Mouse (Mus musculus) neural tube, embryonic 15.5 days (tissue): ENCODE measurements around the gene Rab8a. TPM values are rescaled to one million over a fixed set of nuclear protein-coding genes. Genes with fewer than 3 reads are reported as not detected.

ENCODE experiments used
- ATAC-seq: fragments of 200-750 bp; cut with Nextera tagmentation; 2 replicates; pipeline ENCODE4 v1.8.0; 2017; ENCODE audit warnings: mild to moderate bottlenecking, moderate TSS enrichment, moderate library complexity; ENCODE audit not compliant: low FRiP score
- H3K27ac ChIP-seq: fragments of 300-500 bp; sonication (generic); replicated peaks from 2 replicates; pipeline ENCODE4 v1.5.1; 2015; ENCODE audit warnings: mild to moderate bottlenecking, inconsistent platforms
- H3K27me3 ChIP-seq: fragments of 300-500 bp; sonication (generic); replicated peaks from 2 replicates; pipeline ENCODE4 v1.6.1; 2015; ENCODE audit warnings: inconsistent platforms
- H3K36me3 ChIP-seq: fragments of 300-500 bp; sonication (generic); 2 replicates; pipeline ENCODE4 v1.6.1; 2015; ENCODE audit warnings: inconsistent platforms
- H3K4me1 ChIP-seq: fragments of 300-500 bp; sonication (generic); 2 replicates; pipeline ENCODE4 v1.6.1; 2015; ENCODE audit warnings: inconsistent platforms
- H3K4me2 ChIP-seq: fragments of 300-500 bp; sonication (generic); 2 replicates; pipeline ENCODE4 v1.6.1; 2015; ENCODE audit warnings: inconsistent platforms, mild to moderate bottlenecking, moderate library complexity
- H3K4me3 ChIP-seq: fragments of 300-500 bp; sonication (generic); replicated peaks from 2 replicates; pipeline ENCODE4 v1.5.1; 2015; ENCODE audit warnings: mild to moderate bottlenecking, inconsistent platforms
- H3K9ac ChIP-seq: fragments of 300-500 bp; sonication (generic); replicated peaks from 2 replicates; pipeline ENCODE4 v1.6.1; 2015; ENCODE audit warnings: mild to moderate bottlenecking, inconsistent platforms
- H3K9me3 ChIP-seq: fragments of 300-500 bp; sonication (generic); replicated peaks from 2 replicates; pipeline ENCODE4 v1.6.1; 2016; ENCODE audit warnings: inconsistent platforms
- WGBS: fragments of 180-500 bp; shearing (Covaris S2); methylation state at CpG from one replicate; pipeline ENCODE4 v1.1.7; 2015; ENCODE audit warnings: mixed read lengths; 5-methylcytosine and 5-hydroxymethylcytosine counted together
- polyA plus RNA-seq: library from polyadenylated mRNA; unstranded; fragments of >200 nt; fragmentation: Nextera tagmentation; extraction: Ambion mirVana; gene quantifications from 2 replicates; pipeline ENCODE4 v1.2.1, GENCODE M21; 2015

Gene Rab8a
- polyA plus RNA-seq, 1 experiment from 2014 or later: 76.7 TPM

DNA sequence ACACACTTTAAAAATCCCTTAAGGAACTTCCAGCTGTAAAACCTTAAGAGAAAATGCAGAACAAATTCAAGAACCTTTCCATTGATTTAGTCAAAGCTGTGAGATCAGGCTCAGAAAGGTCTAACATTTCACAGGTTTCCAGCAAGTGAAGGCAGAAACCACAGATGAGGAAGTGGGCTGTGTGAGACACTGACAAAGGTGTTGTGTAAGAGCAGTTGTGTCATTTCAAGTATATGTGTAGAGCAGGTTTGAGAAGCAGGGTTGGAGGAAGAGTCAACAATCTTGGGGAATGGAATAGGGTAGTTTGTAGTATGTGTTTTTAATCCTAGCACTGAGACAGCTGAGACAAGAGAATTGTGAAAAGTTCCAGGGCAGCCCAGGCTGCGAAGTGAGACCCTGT lies 54.9 kb downstream of the Rab8a start:
- ATAC-seq: no peak
- Histone ChIP-seq H3K4me3 (no peak overlapping the region), H3K9me3 (no peaks in the 10 kb centered on the region), H3K36me3 (no peaks in the 10 kb centered on the region), H3K27me3 (peaks cover 29% of the 10 kb centered on the region), H3K4me1 (peaks cover 8% of the 10 kb centered on the region), H3K9ac (0 out of 2 replicates have a peak overlapping the region, but pooled peaks have one; percentile 7), H3K4me2 (no peak overlapping the region), H3K27ac (no peak overlapping the region)
- WGBS: 43% methylated on average over 1 of the region's 1 CpGs

DNA sequence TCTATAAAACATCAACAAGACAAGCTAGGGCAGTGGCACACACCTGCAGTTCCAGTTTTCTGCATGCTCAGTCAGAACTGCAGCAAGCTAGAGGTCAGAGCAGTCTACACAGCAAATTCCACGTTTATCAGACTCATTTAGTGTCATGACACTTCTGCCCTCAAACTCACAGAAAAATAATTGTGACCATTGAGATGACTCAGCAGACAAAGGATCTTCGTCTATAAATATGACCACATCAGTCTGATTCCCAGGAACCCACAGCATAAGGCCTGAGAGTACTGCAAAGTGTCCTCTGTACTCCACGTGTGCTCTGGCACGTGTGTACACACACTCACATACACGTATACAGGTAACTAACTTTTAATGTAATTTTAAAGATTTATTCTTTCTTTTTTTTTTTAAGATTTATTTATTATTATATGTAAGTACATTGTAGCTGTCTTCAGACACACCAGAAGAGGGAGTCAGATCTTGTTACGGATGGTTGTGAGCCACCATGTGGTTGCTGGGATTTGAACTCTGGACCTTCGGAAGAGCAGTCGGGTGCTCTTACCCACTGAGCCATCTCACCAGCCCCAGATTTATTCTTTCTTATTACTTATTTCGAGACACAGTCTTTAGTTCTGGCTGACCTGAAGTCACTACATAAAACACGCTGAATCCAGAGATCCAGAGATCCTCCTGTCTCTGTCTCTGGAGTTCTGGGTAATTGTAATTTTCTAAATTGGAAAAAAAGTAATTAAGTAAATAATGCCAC lies 58.0 kb downstream of the Rab8a start:
- H3K27ac ChIP-seq: peak overlapping the region; percentile 68
- H3K4me2 ChIP-seq: peak overlapping the region; percentile 63
- peaks cover 29% of the 10 kb centered on the region for H3K27me3 ChIP-seq
- peak overlapping the region; percentile 84 for H3K4me3 ChIP-seq
- peaks cover 17% of the 10 kb centered on the region for H3K4me1 ChIP-seq
- H3K9ac ChIP-seq: no peak overlapping the region
- peaks cover 25% of the 10 kb centered on the region for H3K36me3 ChIP-seq
- no peaks in the 10 kb centered on the region for H3K9me3 ChIP-seq
- WGBS: 80% methylated on average over 10 of the region's 10 CpGs
- ATAC-seq: peak; percentile 26; the same call in 1 of the 2 replicates

DNA sequence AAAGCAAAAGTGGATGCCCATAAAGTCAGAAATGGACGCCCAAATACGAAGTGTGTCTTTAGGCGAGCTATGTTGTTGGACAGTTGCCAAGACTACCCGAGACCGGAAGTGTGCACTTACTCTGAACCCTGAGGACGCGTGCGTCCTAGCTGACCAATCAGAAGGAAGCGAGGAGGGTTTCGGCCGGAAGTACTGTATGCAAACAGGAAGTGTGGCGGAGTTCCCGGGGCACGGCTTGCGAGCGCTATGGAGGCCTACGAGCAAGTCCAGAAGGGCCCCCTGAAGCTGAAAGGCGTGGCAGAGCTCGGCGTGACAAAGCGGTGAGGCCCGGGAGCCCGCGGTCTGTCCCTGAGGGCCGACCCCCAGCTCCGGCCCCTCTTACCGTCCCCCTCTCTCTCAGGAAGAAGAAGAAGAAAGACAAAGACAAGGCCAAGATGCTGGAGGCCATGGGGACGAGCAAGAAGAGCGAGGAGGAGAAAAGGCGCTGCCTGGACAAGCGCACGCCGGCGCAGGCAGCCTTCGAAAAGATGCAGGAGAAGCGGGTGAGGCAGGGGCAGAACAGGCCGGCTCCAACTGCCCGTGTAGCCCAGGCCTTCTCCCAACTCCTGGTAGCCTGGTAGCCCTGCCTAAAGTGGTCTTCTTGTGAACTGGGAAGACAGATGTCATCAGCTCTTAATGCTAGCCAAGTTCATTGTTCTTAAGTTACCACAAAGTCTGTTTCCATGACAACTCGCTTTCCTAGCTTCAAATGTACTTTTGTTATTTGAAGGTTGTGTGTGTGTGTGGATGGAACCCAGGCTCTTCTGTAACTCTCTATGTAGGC lies 58.8 kb downstream of the Rab8a start, which contains the start of gene Fam32a:
Gene Fam32a (plus strand): TSS at position 190 of the 823 bp plus-strand sequence.
- Histone ChIP-seq H3K27ac (peak within 1 kb of the TSS; percentile 78), H3K36me3 (peaks cover 28% of the 10 kb centered on the region), H3K4me1 (peaks cover 17% of the 10 kb centered on the region), H3K27me3 (peaks cover 25% of the 10 kb centered on the region), H3K4me2 (peak within 1 kb of the TSS; percentile 63), H3K4me3 (peak within 1 kb of the TSS; percentile 84), H3K9ac (peak within 1 kb of the TSS; percentile 72), H3K9me3 (no peaks in the 10 kb centered on the region)
- peak; percentile 98 for ATAC-seq
- 18% methylated on average over 39 of the region's 39 CpGs for WGBS

DNA sequence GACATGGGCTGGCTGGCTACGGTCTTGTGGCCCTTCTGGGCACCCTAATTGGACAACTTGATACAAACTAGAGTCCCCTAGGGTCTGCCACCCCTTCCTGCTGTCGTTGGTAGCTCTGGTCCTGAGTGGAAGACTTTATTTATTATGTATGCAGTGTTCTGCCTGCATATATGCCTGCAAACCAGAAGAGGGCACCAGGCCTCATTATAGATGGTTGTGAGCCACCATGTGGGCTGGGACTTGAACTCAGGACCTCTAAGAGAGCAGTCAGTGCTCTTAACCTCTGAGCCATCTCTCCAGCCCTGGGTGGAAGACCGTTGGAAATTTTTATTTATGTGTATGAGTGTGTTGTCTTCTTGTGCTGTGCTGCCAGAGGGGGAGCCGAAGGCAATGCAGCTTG lies 59.8 kb downstream of the Rab8a start:
- Histone ChIP-seq H3K27me3 (peaks cover 17% of the 10 kb centered on the region), H3K9me3 (no peaks in the 10 kb centered on the region), H3K9ac (no peak overlapping the region), H3K4me2 (peak overlapping the region; percentile 63), H3K4me1 (peaks cover 17% of the 10 kb centered on the region), H3K4me3 (peak overlapping the region; percentile 84), H3K27ac (no peak overlapping the region), H3K36me3 (peaks cover 28% of the 10 kb centered on the region)
- no peak for ATAC-seq
- 84% methylated on average over 4 of the region's 4 CpGs for WGBS

DNA sequence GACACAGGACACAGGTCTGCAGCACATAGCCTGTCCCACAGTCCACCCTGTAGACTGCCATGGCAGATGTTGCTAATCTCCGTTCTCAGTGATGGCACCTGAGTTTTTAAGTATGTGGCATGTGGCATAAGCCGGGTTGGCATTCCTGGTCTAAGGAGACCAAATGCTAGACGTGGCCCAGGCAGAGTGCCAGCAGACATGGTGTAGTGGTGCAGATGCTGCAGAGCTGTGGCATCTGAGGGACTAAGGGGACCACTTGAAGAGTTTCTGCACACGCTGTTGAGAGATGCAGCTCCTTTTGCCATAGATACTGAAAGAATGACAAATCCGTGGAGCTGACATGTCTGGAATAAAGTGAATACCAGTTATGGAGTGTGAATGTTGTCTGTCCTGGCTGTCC lies 61.7 kb downstream of the Rab8a start:
- Histone ChIP-seq H3K4me2 (no peak overlapping the region), H3K9me3 (no peaks in the 10 kb centered on the region), H3K4me3 (no peak overlapping the region), H3K27me3 (peaks cover 2% of the 10 kb centered on the region), H3K9ac (no peak overlapping the region), H3K36me3 (peaks cover 28% of the 10 kb centered on the region), H3K4me1 (peaks cover 17% of the 10 kb centered on the region), H3K27ac (no peak overlapping the region)
- 93% methylated on average over 5 of the region's 5 CpGs for WGBS
- no peak for ATAC-seq

Other genes with a start within 250 kb of the Rab8a start
- 13.8 and 19.4 TPM in 2 replicates for gene Zfp961, start 210.2 kb upstream of the Rab8a start, polyA plus RNA-seq
- 1.2 and 1.3 TPM in 2 replicates for gene Cyp4f18, start 151.6 kb upstream of the Rab8a start, polyA plus RNA-seq
- not detected in 2 replicates for gene Olfr372, start 120.0 kb upstream of the Rab8a start, polyA plus RNA-seq
- gene Olfr373, start 78.0 kb upstream of the Rab8a start, polyA plus RNA-seq: 0.04 TPM in 1 of 2 replicates, not detected in the other
- 0.03 TPM in 2 replicates for gene Olfr374, start 54.2 kb upstream of the Rab8a start, polyA plus RNA-seq
- 156 and 231 TPM in 2 replicates for gene Tpm4, start 26.2 kb upstream of the Rab8a start, polyA plus RNA-seq
- gene Hsh2d, start 28.4 kb downstream of the Rab8a start, polyA plus RNA-seq: 0.70 TPM in 1 of 2 replicates, not detected in the other
- gene Cib3, start 51.6 kb downstream of the Rab8a start, polyA plus RNA-seq: not detected in 2 replicates
- gene Gm11034, start 52.4 kb downstream of the Rab8a start, polyA plus RNA-seq: not detected in 2 replicates
- gene Fam32a, start 58.5 kb downstream of the Rab8a start, polyA plus RNA-seq: 78.7 and 86.4 TPM in 2 replicates
- gene Ap1m1, start 78.8 kb downstream of the Rab8a start, polyA plus RNA-seq: 235 and 249 TPM in 2 replicates
- gene Gm10282, start 144.1 kb downstream of the Rab8a start, polyA plus RNA-seq: 10.9 and 13.0 TPM in 2 replicates
- 6.7 and 7.9 TPM in 2 replicates for gene Klf2, start 157.8 kb downstream of the Rab8a start, polyA plus RNA-seq